Mouse (Mus musculus) left cerebral cortex, postnatal 25 days (tissue): Measurements from ENCODE around the gene Il1r1. TPM values are rescaled to one million over a fixed set of nuclear protein-coding genes. Genes with fewer than 3 reads are reported as not detected.

ENCODE experiments used
- DNase-seq, 2 experiments: peaks; one replicate each; pipeline ENCODE4 v3.0.0; 2022; ENCODE audit warnings: low spot score in 2 of 2, mixed read lengths in 1 of 2
- intact Hi-C: fragments of 180-260 bp; cut with DNase I; formaldehyde crosslinking; loops from one replicate; pipeline ENCODE4 v1.15.1; 2025
- total RNA-seq, 2 experiments: library from RNA; stranded (reverse); gene quantifications; 2 replicates each; pipeline ENCODE4 v1.2.3; 2021

The Il1r1 gene
- total RNA-seq, 2 experiments from 2014 or later, result 2.3 to 3.0 TPM

GRCm38 (mm10) chr1:40229771-40230280 is 4.9 kb downstream of the Il1r1 start:
- DNase-seq, result no peak
- intact Hi-C loops, result loop anchor here (10.0 kb wide), 1 partner anchor 125 kb away; no protein-coding TSS in a partner anchor

- intact Hi-C loops, result loop anchor here (10.0 kb wide), 1 partner anchor 124 kb away; no protein-coding TSS in a partner anchor
- no peak for DNase-seq
Measured at GRCm38 (mm10) chr1:40230336-40230735, 5.5 kb downstream of the Il1r1 start.

- intact Hi-C loops, result loop anchor here (10.0 kb wide), 1 partner anchor 124 kb away; no protein-coding TSS in a partner anchor
- no peak for DNase-seq
Measured at GRCm38 (mm10) chr1:40231116-40231515, 6.2 kb downstream of the Il1r1 start.

- DNase-seq, result no peak
- intact Hi-C loops, result loop anchor here (10.0 kb wide), 1 partner anchor 122 kb away; no protein-coding TSS in a partner anchor
Measured at GRCm38 (mm10) chr1:40233217-40233616, 8.3 kb downstream of the Il1r1 start.

GRCm38 (mm10) chr1:40233621-40234020 is 8.7 kb downstream of the Il1r1 start:
- DNase-seq, result no peak
- intact Hi-C loops, result loop anchor here (10.0 kb wide), 1 partner anchor 121 kb away; no protein-coding TSS in a partner anchor

- DNase-seq, result peak in 1 of 2 experiments; percentile 79
- intact Hi-C loops, result loop anchor here (10.0 kb wide), 1 partner anchor 119 kb away; no protein-coding TSS in a partner anchor
Measured at GRCm38 (mm10) chr1:40235597-40236249, 10.8 kb downstream of the Il1r1 start.

GRCm38 (mm10) chr1:40236694-40237093 is 11.8 kb downstream of the Il1r1 start:
- DNase-seq, result peak in 1 of 2 experiments; percentile 7
- intact Hi-C loops, result loop anchor here (10.0 kb wide), 1 partner anchor 118 kb away; no protein-coding TSS in a partner anchor

GRCm38 (mm10) chr1:40237094-40237493 is 12.2 kb downstream of the Il1r1 start:
- no peak for DNase-seq
- intact Hi-C loops, result loop anchor here (10.0 kb wide), 1 partner anchor 118 kb away; no protein-coding TSS in a partner anchor

GRCm38 (mm10) chr1:40240353-40241092 is 15.6 kb downstream of the Il1r1 start:
- intact Hi-C loops, result no loop called here
- no peak for DNase-seq

- no peak for DNase-seq
- intact Hi-C loops, result no loop called here
Measured at GRCm38 (mm10) chr1:40242717-40243116, 17.8 kb downstream of the Il1r1 start.

GRCm38 (mm10) chr1:40243561-40243998 is 18.7 kb downstream of the Il1r1 start:
- no peak for DNase-seq
- intact Hi-C loops, result no loop called here

- intact Hi-C loops, result no loop called here
- no peak for DNase-seq
Measured at GRCm38 (mm10) chr1:40250425-40250824, 25.5 kb downstream of the Il1r1 start.

GRCm38 (mm10) chr1:40252507-40252906 is 27.6 kb downstream of the Il1r1 start:
- no peak for DNase-seq
- intact Hi-C loops, result no loop called here

GRCm38 (mm10) chr1:40253940-40254339 is 29.1 kb downstream of the Il1r1 start:
- intact Hi-C loops, result no loop called here
- no peak for DNase-seq

GRCm38 (mm10) chr1:40254347-40255057 is 29.6 kb downstream of the Il1r1 start:
- DNase-seq, result no peak
- intact Hi-C loops, result no loop called here

GRCm38 (mm10) chr1:40262441-40263121 is 37.7 kb downstream of the Il1r1 start:
- intact Hi-C loops, result no loop called here
- DNase-seq, result no peak

GRCm38 (mm10) chr1:40263122-40263498 is 38.2 kb downstream of the Il1r1 start:
- no peak for DNase-seq
- intact Hi-C loops, result no loop called here

GRCm38 (mm10) chr1:40263679-40264078 is 38.8 kb downstream of the Il1r1 start:
- intact Hi-C loops, result no loop called here
- no peak for DNase-seq

- intact Hi-C loops, result loop anchor here (5.0 kb wide), 1 partner anchor 148 kb away; no protein-coding TSS in a partner anchor
- no peak for DNase-seq
Measured at GRCm38 (mm10) chr1:40265301-40265835, 40.5 kb downstream of the Il1r1 start.
